24 mouse cellular contexts compared by ENCODE assay signal in genomic region chr16:36545333-36545732, GRCm38 (mm10). TPM values are rescaled to one million over a fixed set of nuclear protein-coding genes. Genes with fewer than 3 reads are reported as not detected.
DNase-seq lines count a peak whose midpoint lies in the region; ATAC-seq and TF ChIP-seq lines count a peak whose summit lies in the region.
"Had no signal": no experiment of that assay in that cellular context is flagged by ENCODE, and none has a peak within 500 bp of the region (broad histone marks: within the 10 kb centered on the region; RNA-seq: fewer than 3 reads in every experiment).

No protein-coding gene starts in this region.

- no peaks in the 10 kb centered on the region for H3K27me3 ChIP-seq in heart, adult 2 months (ENCODE audit: control insufficient read depth, insufficient read depth, low read length)
- H3K27me3 ChIP-seq in kidney, embryonic 15.5 days = no peaks in the 10 kb centered on the region
- H3K27me3 ChIP-seq in stomach, postnatal 0 days (ENCODE audit: control insufficient read depth, insufficient read depth, low read length) = no peaks in the 10 kb centered on the region
- no peaks in the 10 kb centered on the region for H3K27me3 ChIP-seq in forebrain, embryonic 10.5 days (ENCODE audit: poor library complexity, severe bottlenecking)
- H3K27me3 ChIP-seq: forebrain, embryonic 13.5 days; liver, embryonic 13.5 days; megakaryocyte, embryonic 14.5 days had no signal

- H3K9me3 ChIP-seq in kidney, embryonic 15.5 days (replicated peaks) = no peaks in the 10 kb centered on the region
- H3K9me3 ChIP-seq in stomach, postnatal 0 days (ENCODE audit: control insufficient read depth, low read length) = no peaks in the 10 kb centered on the region
- H3K9me3 ChIP-seq in forebrain, embryonic 10.5 days = no peaks in the 10 kb centered on the region
- H3K9me3 ChIP-seq: forebrain, embryonic 13.5 days; G1E; liver, embryonic 13.5 days; megakaryocyte, embryonic 14.5 days had no signal

- H3K4me2 ChIP-seq in kidney, embryonic 15.5 days = no peak overlapping the region
- H3K4me2 ChIP-seq in stomach, postnatal 0 days (replicated peaks; ENCODE audit: low read depth) = no peak overlapping the region
- H3K4me2 ChIP-seq: forebrain, embryonic 13.5 days; liver, embryonic 13.5 days had no signal

- no peaks in the 10 kb centered on the region for H3K79me2 ChIP-seq in heart, adult 2 months (replicated peaks; ENCODE audit: control insufficient read depth, insufficient read depth, low read length)

- no peaks in the 10 kb centered on the region for H3K36me3 ChIP-seq in heart, adult 2 months (ENCODE audit: control insufficient read depth, insufficient read depth, low read length)
- H3K36me3 ChIP-seq in kidney, embryonic 15.5 days = no peaks in the 10 kb centered on the region
- no peaks in the 10 kb centered on the region for H3K36me3 ChIP-seq in stomach, postnatal 0 days (ENCODE audit: control insufficient read depth, insufficient read depth, low read length)
- no peaks in the 10 kb centered on the region for H3K36me3 ChIP-seq in forebrain, embryonic 10.5 days (replicated peaks)
- H3K36me3 ChIP-seq: G1E; liver, embryonic 13.5 days had no signal

- ATAC-seq in kidney, embryonic 15.5 days (replicated peaks; ENCODE audit: low FRiP score) = peak; percentile 75
- ATAC-seq in stomach, postnatal 0 days (ENCODE audit: low FRiP score, low TSS enrichment) = peak; percentile 90
- ATAC-seq: CD4-positive, CD25-positive, alpha-beta regulatory T cell, adult 4 months; forebrain, embryonic 13.5 days; inflammation-experienced regulatory T-cells, adult 6 months had no signal

- peak; percentile 66 for DNase-seq in heart, adult 11 months
- no peak for DNase-seq in heart, adult 2 months
- peak; percentile 51 for DNase-seq in large intestine, adult 2 months (ENCODE audit: low read depth, low spot score)
- peak; percentile 29 for DNase-seq in stomach, postnatal 0 days (ENCODE audit: low spot score)
- no peak for DNase-seq in left cerebral cortex, adult 11 months (ENCODE audit: low spot score)
- no peak for DNase-seq in gastrocnemius, postnatal 10 days
- no peak for DNase-seq in forebrain, embryonic 10.5 days (ENCODE audit: extremely low spot score, low spot score)
- DNase-seq: adrenal gland, adult 2 months; cerebellum, adult 9-11 months; embryo, embryonic 11 days; heart, adult 18-20 months; liver, embryonic 13.5 days; lung, postnatal 14 days; right cerebral cortex, adult 18-20 months; spleen, adult 18-20 months; thymus, postnatal 14 days had no signal

- H3K4me1 ChIP-seq in heart, adult 2 months (ENCODE audit: control insufficient read depth, insufficient read depth, low read length) = no peaks in the 10 kb centered on the region
- H3K4me1 ChIP-seq in kidney, embryonic 15.5 days = no peaks in the 10 kb centered on the region
- H3K4me1 ChIP-seq in stomach, postnatal 0 days (replicated peaks; ENCODE audit: control insufficient read depth, insufficient read depth) = no peaks in the 10 kb centered on the region
- H3K4me1 ChIP-seq in forebrain, embryonic 10.5 days = no peaks in the 10 kb centered on the region
- H3K4me1 ChIP-seq: forebrain, embryonic 13.5 days; liver, embryonic 13.5 days; megakaryocyte, embryonic 14.5 days had no signal

- TF ChIP-seq POLR2A in heart, adult 2 months (IDR thresholded peaks at IDR 0.05; ENCODE audit: insufficient read depth, low read depth, low read length) = no peak

- TF ChIP-seq EP300 in heart, adult 2 months (IDR thresholded peaks at IDR 0.05; ENCODE audit: insufficient read depth, low read depth, low read length) = no peak
- TF ChIP-seq EP300 in stomach, postnatal 0 days (optimal IDR thresholded peaks at IDR 0.05) = no peak

- H3K4me3 ChIP-seq in heart, adult 2 months = no peak overlapping the region
- no peak overlapping the region for H3K4me3 ChIP-seq in kidney, embryonic 15.5 days (replicated peaks)
- no peak overlapping the region for H3K4me3 ChIP-seq in stomach, postnatal 0 days (ENCODE audit: low read depth, low read length)
- H3K4me3 ChIP-seq in forebrain, embryonic 10.5 days = no peak overlapping the region
- H3K4me3 ChIP-seq: forebrain, embryonic 13.5 days; liver, embryonic 13.5 days; megakaryocyte, embryonic 14.5 days had no signal

- intact Hi-C loops in heart, adult 2 months (cut with DNase I) = no loop called here

- no peak overlapping the region for H3K9ac ChIP-seq in heart, adult 2 months (ENCODE audit: low read depth, low read length)
- no peak overlapping the region for H3K9ac ChIP-seq in kidney, embryonic 15.5 days
- H3K9ac ChIP-seq in stomach, postnatal 0 days (ENCODE audit: low read length) = no peak overlapping the region
- H3K9ac ChIP-seq: forebrain, embryonic 13.5 days; liver, embryonic 13.5 days had no signal

- H3K27ac ChIP-seq in heart, adult 2 months = no peak overlapping the region
- H3K27ac ChIP-seq in kidney, embryonic 15.5 days = peak overlapping the region; percentile 70; the same call in 1 of the 2 replicates
- no peak overlapping the region for H3K27ac ChIP-seq in stomach, postnatal 0 days (replicated peaks)
- no peak overlapping the region for H3K27ac ChIP-seq in forebrain, embryonic 10.5 days
- H3K27ac ChIP-seq: forebrain, embryonic 13.5 days; liver, embryonic 13.5 days had no signal

- no peak for TF ChIP-seq CTCF in heart, adult 2 months (IDR thresholded peaks at IDR 0.05)
- no peak for TF ChIP-seq CTCF in stomach, postnatal 0 days (IDR thresholded peaks at IDR 0.05; ENCODE audit: low read depth)

- WGBS in heart, adult 2 months = 83% methylated on average over 4 of the region's 4 CpGs
- WGBS in kidney, embryonic 15.5 days = 57% methylated on average over 4 of the region's 4 CpGs
- 37% methylated on average over 4 of the region's 4 CpGs for WGBS in large intestine, adult 2 months
- WGBS in stomach, postnatal 0 days = 35% methylated on average over 4 of the region's 4 CpGs
- 80% methylated on average over 4 of the region's 4 CpGs for WGBS in forebrain, embryonic 10.5 days

RNA-seq across cellular contexts. Expression of gene Casr, which starts 16.6 kb away (rescaled TPM):
- under 1 TPM in 1 of 2 experiments, not detected in 1; 0.05 TPM for total RNA-seq in heart, adult 2 months (2021)
- not detected in 2 replicates for polyA plus RNA-seq in heart, adult 2 months (2012; rRNA removed)
- 0.58 and 0.64 TPM in 2 replicates for polyA plus RNA-seq in kidney, embryonic 15.5 days (2015; fragmentation: Nextera tagmentation; extraction: Ambion mirVana)
- polyA plus RNA-seq in large intestine, adult 2 months (2012; rRNA removed) = 0.03 and 0.04 TPM in 2 replicates
- polyA plus RNA-seq in stomach, postnatal 0 days (2015; fragmentation: Nextera tagmentation; extraction: Ambion mirVana) = 0.10 TPM in 2 replicates
- total RNA-seq in gastrocnemius, postnatal 10 days (2021) = under 1 TPM; 0.14 to 0.16 TPM
- polyA plus RNA-seq in forebrain, embryonic 10.5 days (2016; fragmentation: Nextera tagmentation; extraction: Ambion mirVana) = 0.07 and 0.12 TPM in 2 replicates
- total RNA-seq: adrenal gland, adult 2 months; heart, adult 18-20 months had no signal
- polyA plus RNA-seq: adrenal gland, adult 2 months; CD4-positive, CD25-positive, alpha-beta regulatory T cell, adult 4 months; forebrain, embryonic 13.5 days; G1E; hindbrain, embryonic 11.5 days; inflammation-experienced regulatory T-cells, adult 6 months; liver, embryonic 13.5 days; neural tube, embryonic 11.5 days had no signal

Comparison
In these comparisons a context has a peak if more than half of its experiments do, and no peak if none do; other contexts are left out.
1. DNase-seq: peak in heart, adult 11 months (single experiment), large intestine, adult 2 months (single experiment) and stomach, postnatal 0 days (single experiment); none in heart, adult 2 months (0 of 2), left cerebral cortex, adult 11 months (single experiment), gastrocnemius, postnatal 10 days (single experiment) and forebrain, embryonic 10.5 days (single experiment).